Mouse (Mus musculus) liver, postnatal 0 days (tissue): Measurements from ENCODE around the gene Rarres1.

ENCODE experiments used
- CTCF ChIP-seq: sonication (generic); IDR thresholded peaks from 2 replicates; pipeline ENCODE4 v1.5.1; 2016; ENCODE audit warnings: antibody characterized with exemption, low read depth
- EP300 ChIP-seq: IDR thresholded peaks from 2 replicates; pipeline ENCODE4 v1.6.1; 2016; ENCODE audit warnings: antibody characterized with exemption, low read depth, mild to moderate bottlenecking

DNA sequence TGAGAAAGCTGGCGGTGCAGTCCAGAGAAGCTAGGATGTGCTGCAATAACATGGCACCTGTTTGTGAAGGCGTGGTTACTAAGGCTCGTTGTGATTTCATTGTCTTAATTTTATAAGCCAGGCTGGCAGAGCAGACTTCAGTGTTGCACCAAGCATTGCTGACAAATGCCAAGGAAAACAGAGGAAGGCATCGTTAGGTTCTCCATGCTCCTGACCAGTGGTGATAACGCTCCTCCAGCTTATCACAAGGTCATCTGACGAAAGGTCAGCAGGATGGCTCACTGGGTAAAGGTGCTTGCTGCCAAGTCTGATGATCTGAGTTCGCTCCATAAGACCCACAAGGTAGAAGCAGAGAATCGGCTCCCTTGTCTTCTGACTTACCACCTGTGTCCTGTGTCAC lies 7.4 kb upstream of the Rarres1 start:
- TF ChIP-seq EP300 (no peak), CTCF (no peak)
